Mouse (Mus musculus) neural tube, embryonic 11.5 days (tissue): ENCODE measurements around the gene Ttc6. TPM values are rescaled to one million over a fixed set of nuclear protein-coding genes. Genes with fewer than 3 reads are reported as not detected.

ENCODE experiments used
- ATAC-seq: fragments of 200-750 bp; cut with Nextera tagmentation; 2 replicates; pipeline ENCODE4 v1.8.0; 2017; ENCODE audit warnings: moderate number of reproducible peaks, mild to moderate bottlenecking, moderate TSS enrichment, moderate library complexity; ENCODE audit not compliant: insufficient read depth, low FRiP score, low TSS enrichment
- DNase-seq: peaks from one replicate; pipeline ENCODE4 v3.0.0-alpha.2; 2015; ENCODE audit warnings: low spot score
- H3K27ac ChIP-seq: fragments of 300-500 bp; sonication (generic); 2 replicates; pipeline ENCODE4 v1.5.1; 2014; ENCODE audit warnings: low read depth, mild to moderate bottlenecking, low read length
- H3K27me3 ChIP-seq: fragments of 300-500 bp; sonication (generic); 2 replicates; pipeline ENCODE4 v1.6.1; 2014; ENCODE audit warnings: mild to moderate bottlenecking, low read length, mixed read lengths; ENCODE audit not compliant: control insufficient read depth, insufficient read depth
- H3K36me3 ChIP-seq: fragments of 300-500 bp; sonication (generic); 2 replicates; pipeline ENCODE4 v1.6.1; 2014; ENCODE audit warnings: mild to moderate bottlenecking, low read length, moderate library complexity, mixed read lengths; ENCODE audit not compliant: control insufficient read depth, insufficient read depth
- H3K4me1 ChIP-seq: fragments of 300-500 bp; sonication (generic); 2 replicates; pipeline ENCODE4 v1.6.1; 2014; ENCODE audit warnings: low read length, mixed read lengths; ENCODE audit not compliant: control insufficient read depth, insufficient read depth
- H3K4me2 ChIP-seq: fragments of 300-500 bp; sonication (generic); 2 replicates; pipeline ENCODE4 v1.6.1; 2014; ENCODE audit warnings: low read depth, mild to moderate bottlenecking, moderate library complexity
- H3K4me3 ChIP-seq: fragments of 300-500 bp; sonication (generic); 2 replicates; pipeline ENCODE4 v1.5.1; 2014; ENCODE audit warnings: low read depth, low read length
- H3K9ac ChIP-seq: fragments of 300-500 bp; sonication (generic); 2 replicates; pipeline ENCODE4 v1.6.1; 2014; ENCODE audit warnings: mild to moderate bottlenecking, low read length
- H3K9me3 ChIP-seq: fragments of 300-500 bp; sonication (generic); 2 replicates; pipeline ENCODE4 v1.6.1; 2016; ENCODE audit warnings: low read length; ENCODE audit not compliant: control insufficient read depth
- WGBS: fragments of 180-500 bp; shearing (Covaris S2); extraction: QIAGEN DNeasy Blood & Tissue Kit; methylation state at CpG from one replicate; pipeline ENCODE4 v1.1.7; 2014; 5-methylcytosine and 5-hydroxymethylcytosine counted together
- polyA plus RNA-seq: library from polyadenylated mRNA; unstranded; fragments of >200 nt; fragmentation: Nextera tagmentation; extraction: Ambion mirVana; gene quantifications from 2 replicates; pipeline ENCODE4 v1.2.1, GENCODE M21; 2014

Ttc6 gene
- 0.27 and 0.33 TPM in 2 replicates for polyA plus RNA-seq

- Histone ChIP-seq H3K9ac (no peak within 1 kb of the TSS), H3K4me3 (no peak within 1 kb of the TSS), H3K4me1 (no peaks in the 10 kb centered on the region), H3K27ac (no peak within 1 kb of the TSS), H3K36me3 (no peaks in the 10 kb centered on the region), H3K4me2 (no peak within 1 kb of the TSS), H3K27me3 (no peaks in the 10 kb centered on the region), H3K9me3 (no peaks in the 10 kb centered on the region)
- ATAC-seq (no peak), DNase-seq (no peak)
- 72% methylated on average over 6 of the region's 6 CpGs for WGBS
Measured at GRCm38 (mm10) chr12:57563909-57564308, at the start of gene Ttc6. Ttc6 (plus strand) TSS chr12:57564113.

DNA sequence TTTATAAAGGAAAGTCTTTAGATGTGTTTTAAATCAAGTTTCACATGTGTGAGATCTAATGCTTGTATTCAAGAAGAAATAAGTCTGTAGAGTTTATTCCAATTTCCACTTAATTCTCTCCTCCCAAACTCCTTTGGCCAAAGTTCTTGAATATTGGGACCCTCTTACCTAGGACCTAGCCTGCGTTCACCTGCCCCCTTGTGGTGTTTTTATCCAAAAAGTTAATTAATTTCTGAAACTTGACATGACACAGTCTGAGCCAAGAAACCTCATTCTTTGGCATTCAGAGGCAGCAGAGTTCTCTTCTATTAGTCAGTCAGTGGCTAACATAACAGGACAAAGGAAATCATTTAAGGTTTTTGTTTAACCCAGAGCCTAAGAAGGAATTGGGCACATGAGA, 49.4 kb upstream of the Ttc6 start:
- Histone ChIP-seq H3K9me3 (no peaks in the 10 kb centered on the region), H3K4me2 (no peak overlapping the region), H3K4me1 (no peaks in the 10 kb centered on the region), H3K4me3 (no peak overlapping the region), H3K27ac (no peak overlapping the region), H3K9ac (no peak overlapping the region), H3K27me3 (no peaks in the 10 kb centered on the region), H3K36me3 (no peaks in the 10 kb centered on the region)
- 59% methylated on average over 1 of the region's 1 CpGs for WGBS
- DNase-seq = no peak
- ATAC-seq = no peak

DNA sequence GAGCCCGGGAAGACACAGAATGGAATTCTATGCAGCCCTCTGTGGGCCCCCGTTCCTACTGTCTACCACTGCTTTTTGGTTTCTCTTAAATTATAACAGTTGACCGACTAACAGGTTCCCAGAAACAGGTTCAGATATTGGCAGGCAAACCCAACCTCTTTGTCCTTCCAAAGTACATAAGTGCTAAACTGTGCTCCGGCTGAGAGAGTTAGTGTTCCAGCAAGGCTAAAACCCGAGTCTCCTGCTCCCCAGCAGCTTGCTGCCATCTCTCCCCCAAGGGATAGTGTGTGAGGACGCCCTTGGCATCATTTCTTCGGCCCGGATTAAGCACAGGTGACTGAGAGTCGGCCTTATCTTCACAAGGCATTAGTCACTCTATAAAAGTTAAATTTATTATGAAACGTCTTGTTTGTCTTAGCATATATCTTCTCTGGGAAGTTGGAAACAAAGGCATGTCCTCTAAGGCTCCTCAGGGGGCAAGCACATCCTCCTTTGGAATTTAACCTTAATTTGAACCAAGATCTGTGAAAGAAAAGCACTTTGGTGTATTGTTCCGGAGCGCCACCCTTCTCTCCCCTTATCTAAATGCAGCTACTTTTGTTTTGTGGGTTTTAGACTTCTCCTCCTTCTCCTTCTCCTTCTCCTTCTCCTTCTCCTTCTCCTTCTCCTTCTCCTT, 48.1 kb upstream of the Ttc6 start:
- 42% methylated on average over 12 of the region's 12 CpGs for WGBS
- Histone ChIP-seq H3K4me2 (no peak overlapping the region), H3K9ac (no peak overlapping the region), H3K4me3 (no peak overlapping the region), H3K9me3 (no peaks in the 10 kb centered on the region), H3K36me3 (no peaks in the 10 kb centered on the region), H3K4me1 (no peaks in the 10 kb centered on the region), H3K27me3 (no peaks in the 10 kb centered on the region), H3K27ac (no peak overlapping the region)
- DNase-seq = no peak
- no peak for ATAC-seq

GRCm38 (mm10) chr12:57528335-57528734, 35.6 kb upstream of the Ttc6 start:
- no peaks in the 10 kb centered on the region for H3K4me1 ChIP-seq
- 81% methylated on average over 4 of the region's 4 CpGs for WGBS

DNA sequence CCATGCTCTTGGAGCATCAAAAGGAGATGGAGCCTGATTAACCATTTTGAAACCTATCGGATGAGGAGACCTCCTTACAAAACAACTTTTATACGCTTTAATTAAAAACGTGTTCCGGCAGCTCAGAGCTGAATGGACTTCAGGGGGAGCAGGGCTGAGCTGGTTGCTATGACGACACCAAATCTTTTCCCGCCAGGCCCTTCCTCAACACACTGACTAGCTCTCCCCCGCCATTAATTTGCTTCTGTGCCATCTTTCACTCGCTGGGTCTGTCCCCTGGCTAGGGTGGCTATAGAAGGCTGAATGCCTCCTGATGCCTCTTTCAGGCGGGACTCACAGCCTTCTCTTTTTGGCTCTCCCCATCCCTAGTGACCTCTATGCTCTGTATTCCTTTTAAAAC, 33.4 kb upstream of the Ttc6 start:
- Histone ChIP-seq H3K4me2 (no peak overlapping the region), H3K9ac (no peak overlapping the region), H3K4me3 (no peak overlapping the region), H3K27me3 (peaks cover 36% of the 10 kb centered on the region), H3K4me1 (0 out of 2 replicates have a peak, but pooled peaks cover 2% of the 10 kb centered on the region), H3K27ac (no peak overlapping the region), H3K36me3 (no peaks in the 10 kb centered on the region), H3K9me3 (no peaks in the 10 kb centered on the region)
- 15% methylated on average over 9 of the region's 9 CpGs for WGBS
- DNase-seq (peak; percentile 31), ATAC-seq (peak; percentile 78)

More at GRCm38 (mm10) chr12:57528335-57528734, 35.6 kb upstream of the Ttc6 start:
- DNase-seq (no peak), ATAC-seq (no peak)
- H3K9ac ChIP-seq = no peak overlapping the region
- peaks cover 17% of the 10 kb centered on the region for H3K27me3 ChIP-seq
- H3K27ac ChIP-seq = no peak overlapping the region
- H3K4me3 ChIP-seq = no peak overlapping the region
- no peaks in the 10 kb centered on the region for H3K36me3 ChIP-seq
- no peaks in the 10 kb centered on the region for H3K9me3 ChIP-seq
- H3K4me2 ChIP-seq = no peak overlapping the region

DNA sequence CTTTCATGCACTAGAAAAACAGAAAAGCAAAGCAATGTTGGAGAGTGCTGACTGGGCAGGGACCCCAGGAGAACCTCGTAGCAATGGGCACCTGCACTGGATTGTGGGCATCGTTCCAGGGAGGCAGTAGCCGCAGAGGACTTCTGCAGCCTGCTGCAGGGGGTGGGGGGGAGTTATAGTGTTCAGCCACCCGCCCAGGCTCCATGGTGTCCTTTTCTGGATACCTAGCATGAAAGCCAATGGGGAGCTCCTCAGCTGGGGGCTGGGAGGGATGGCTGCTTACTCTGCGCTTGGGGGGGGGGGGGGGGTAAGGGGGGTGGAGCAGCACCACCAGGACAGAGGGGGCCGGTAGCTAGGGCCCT, 29.4 kb upstream of the Ttc6 start:
- Histone ChIP-seq H3K4me1 (peaks cover 17% of the 10 kb centered on the region), H3K27me3 (peaks cover 71% of the 10 kb centered on the region), H3K4me2 (peak overlapping the region; percentile 19), H3K9ac (no peak overlapping the region), H3K4me3 (0 out of 2 replicates have a peak overlapping the region, but pooled peaks have one; percentile 10), H3K27ac (no peak overlapping the region), H3K36me3 (no peaks in the 10 kb centered on the region), H3K9me3 (no peaks in the 10 kb centered on the region)
- 1% methylated on average over 5 of the region's 6 CpGs for WGBS
- ATAC-seq = no peak
- DNase-seq = no peak

- DNase-seq = peak; percentile 47
- H3K27ac ChIP-seq = no peak overlapping the region
- no peak overlapping the region for H3K9ac ChIP-seq
- H3K9me3 ChIP-seq = no peaks in the 10 kb centered on the region
- peaks cover 18% of the 10 kb centered on the region for H3K4me1 ChIP-seq
- peaks cover 77% of the 10 kb centered on the region for H3K27me3 ChIP-seq
- 0 out of 2 replicates have a peak overlapping the region, but pooled peaks have one; percentile 10 for H3K4me3 ChIP-seq
- peak overlapping the region; percentile 19 for H3K4me2 ChIP-seq
- H3K36me3 ChIP-seq = no peaks in the 10 kb centered on the region
- 1% methylated on average over 34 of the region's 39 CpGs for WGBS
- ATAC-seq = peak; percentile 49
Measured at GRCm38 (mm10) chr12:57534879-57535611, 28.9 kb upstream of the Ttc6 start.

- ATAC-seq (no peak), DNase-seq (peak; percentile 53)
- Histone ChIP-seq H3K4me1 (peaks cover 18% of the 10 kb centered on the region), H3K9ac (no peak overlapping the region), H3K27me3 (peaks cover 85% of the 10 kb centered on the region), H3K36me3 (no peaks in the 10 kb centered on the region), H3K4me3 (no peak overlapping the region), H3K9me3 (no peaks in the 10 kb centered on the region), H3K4me2 (no peak overlapping the region), H3K27ac (no peak overlapping the region)
- 1% methylated on average over 25 of the region's 25 CpGs for WGBS
Measured at GRCm38 (mm10) chr12:57536056-57536908, 27.6 kb upstream of the Ttc6 start.
